Mouse (Mus musculus) myocyte (in vitro differentiated cells): ENCODE data around the gene Heatr6.

ENCODE experiments used
- CEBPB ChIP-seq: IDR thresholded peaks from 2 replicates; pipeline ENCODE4 v1.6.1; 2011; ENCODE audit warnings: mild to moderate bottlenecking, moderate library complexity; ENCODE audit not compliant: poor library complexity, insufficient read depth, severe bottlenecking
- E2F4 ChIP-seq: IDR thresholded peaks from one replicate; pipeline ENCODE4 v1.6.1; 2011; ENCODE audit warnings: mild to moderate bottlenecking, control low read depth, moderate library complexity; ENCODE audit not compliant: insufficient read depth
- MAX ChIP-seq: IDR thresholded peaks from one replicate; pipeline ENCODE4 v1.6.1; 2011; ENCODE audit warnings: low read depth, mild to moderate bottlenecking, control low read depth
- MYOD1 ChIP-seq, 3 experiments: IDR thresholded peaks; one replicate each; pipeline ENCODE4 v1.6.1; 2011; ENCODE audit warnings: control low read depth in 2 of 3, low read depth in 2 of 3, mild to moderate bottlenecking in 2 of 3, moderate library complexity in 1 of 3; ENCODE audit not compliant: insufficient read length in 2 of 3, control insufficient read depth in 1 of 3
- MYOG ChIP-seq, 3 experiments: IDR thresholded peaks; one replicate each; pipeline ENCODE4 v1.6.1; 2011; ENCODE audit warnings: control low read depth in 2 of 3, low read depth in 2 of 3, mild to moderate bottlenecking in 2 of 3; ENCODE audit not compliant: insufficient read length in 2 of 3, control insufficient read depth in 1 of 3, insufficient read depth in 1 of 3
- POLR2A ChIP-seq: IDR thresholded peaks from one replicate; pipeline ENCODE4 v1.6.1; 2011; ENCODE audit warnings: low read depth, mild to moderate bottlenecking, control low read depth, moderate library complexity; ENCODE audit not compliant: insufficient read length
- POLR2AphosphoS2 ChIP-seq: IDR thresholded peaks from one replicate; pipeline ENCODE4 v1.6.1; 2011; ENCODE audit warnings: low read depth, control low read depth; ENCODE audit not compliant: insufficient read length
- REST ChIP-seq: IDR thresholded peaks from one replicate; pipeline ENCODE4 v1.6.1; 2011; ENCODE audit warnings: mild to moderate bottlenecking, control low read depth, moderate library complexity; ENCODE audit not compliant: insufficient read depth, insufficient read length
- TCF12 ChIP-seq: IDR thresholded peaks from one replicate; pipeline ENCODE4 v1.6.1; 2011; ENCODE audit warnings: mild to moderate bottlenecking, control low read depth; ENCODE audit not compliant: poor library complexity, insufficient read depth, severe bottlenecking
- TCF3 ChIP-seq: IDR thresholded peaks from one replicate; pipeline ENCODE4 v1.6.1; 2011; ENCODE audit warnings: low read depth, control low read depth; ENCODE audit not compliant: insufficient read length
- USF1 ChIP-seq: IDR thresholded peaks from one replicate; pipeline ENCODE4 v1.6.1; 2011; ENCODE audit warnings: low read depth, mild to moderate bottlenecking, control low read depth, moderate library complexity

DNA sequence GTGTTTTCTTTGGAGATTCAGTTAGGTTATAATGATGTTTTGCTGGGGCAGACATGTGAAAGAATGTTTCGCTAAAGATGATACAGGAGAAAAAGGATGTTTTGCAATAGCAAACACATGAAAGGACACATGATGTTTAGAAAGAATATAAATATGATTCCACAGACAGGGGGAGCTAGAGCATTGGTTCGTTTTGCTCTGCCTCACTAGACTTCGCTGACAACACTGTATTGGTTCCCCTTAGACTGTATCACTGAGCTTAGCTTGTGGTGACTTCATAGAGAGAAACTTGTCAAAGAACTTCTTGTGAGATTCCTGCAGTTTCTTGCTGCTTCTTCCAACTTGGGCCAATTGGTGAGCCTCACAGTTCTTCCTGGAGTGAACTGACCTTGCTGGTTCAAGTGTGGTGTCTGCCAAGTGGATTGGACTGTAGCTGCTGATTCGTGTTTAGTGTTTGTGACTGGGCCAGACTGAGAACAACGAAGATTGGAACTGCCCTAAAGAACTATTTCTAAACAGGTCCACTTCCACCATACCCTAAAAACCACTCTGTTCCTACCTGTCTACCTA, 20.3 kb upstream of the Heatr6 start:
- TF ChIP-seq POLR2A (no peak), MAX (no peak), USF1 (no peak), TCF3 (no peak), POLR2AphosphoS2 (no peak), MYOD1 (IDR thresholded peaks at IDR 0.05; ENCODE audit: control insufficient read depth in 1 of 3, insufficient read length in 2 of 3, low read depth in 2 of 3) (no peak), TCF12 (no peak), CEBPB (no peak), E2F4 (no peak), MYOG (IDR thresholded peaks at IDR 0.05; ENCODE audit: control insufficient read depth in 1 of 3, insufficient read depth in 1 of 3, insufficient read length in 2 of 3, low read depth in 2 of 3) (no peak), REST (no peak)
